Mouse (Mus musculus): ENCODE measurements around the gene Dab1. TPM values are rescaled to one million over a fixed set of nuclear protein-coding genes. Genes with fewer than 3 reads are reported as not detected.

Dab1 gene
- polyA plus RNA-seq (2015; fragmentation: Nextera tagmentation; extraction: Ambion mirVana) = 77.5 and 92.1 TPM in 2 replicates

- peak; percentile 83 for ATAC-seq
- no peaks in the 10 kb centered on the region for H3K9me3 ChIP-seq (ENCODE audit: control insufficient read depth, low read length)
- H3K4me2 ChIP-seq (ENCODE audit: low read length) = peak within 1 kb of the TSS; percentile 64
- H3K27ac ChIP-seq (ENCODE audit: low read depth, low read length) = peak within 1 kb of the TSS; percentile 85
- peaks cover 12% of the 10 kb centered on the region for H3K27me3 ChIP-seq (replicated peaks; ENCODE audit: control insufficient read depth, insufficient read depth, low read length)
- peak within 1 kb of the TSS; percentile 57 for H3K4me3 ChIP-seq (ENCODE audit: low read length)
- no peaks in the 10 kb centered on the region for H3K36me3 ChIP-seq (ENCODE audit: control insufficient read depth, insufficient read depth, low read length)
- H3K4me1 ChIP-seq (ENCODE audit: control insufficient read depth, insufficient read depth, low read depth, low read length) = 0 out of 2 replicates have a peak, but pooled peaks cover 4% of the 10 kb centered on the region
- under 1% methylated on average over 31 of the region's 41 CpGs for WGBS
- H3K9ac ChIP-seq (ENCODE audit: low read depth, low read length) = peak within 1 kb of the TSS; percentile 72
These were observed at the start of gene Dab1 for GRCm38 (mm10) chr4:103619321-103619945. Dab1 (plus strand) TSS chr4:103619359.

GRCm38 (mm10) chr4:103571721-103572352, 47.3 kb upstream of the Dab1 start:
- H3K27ac ChIP-seq (ENCODE audit: low read depth, low read length) = no peak overlapping the region
- no peaks in the 10 kb centered on the region for H3K36me3 ChIP-seq (ENCODE audit: control insufficient read depth, insufficient read depth, low read length)
- 58% methylated on average over 4 of the region's 4 CpGs for WGBS
- H3K27me3 ChIP-seq (replicated peaks; ENCODE audit: control insufficient read depth, insufficient read depth, low read length) = no peaks in the 10 kb centered on the region
- no peaks in the 10 kb centered on the region for H3K9me3 ChIP-seq (ENCODE audit: control insufficient read depth, low read length)
- no peaks in the 10 kb centered on the region for H3K4me1 ChIP-seq (ENCODE audit: control insufficient read depth, insufficient read depth, low read depth, low read length)
- H3K9ac ChIP-seq (ENCODE audit: low read depth, low read length) = no peak overlapping the region
- no peak for ATAC-seq
- H3K4me2 ChIP-seq (ENCODE audit: low read length) = no peak overlapping the region
- H3K4me3 ChIP-seq (ENCODE audit: low read length) = no peak overlapping the region

GRCm38 (mm10) chr4:103575556-103575955, 43.6 kb upstream of the Dab1 start:
- Histone ChIP-seq H3K9me3 (ENCODE audit: control insufficient read depth, low read length) (no peaks in the 10 kb centered on the region), H3K9ac (ENCODE audit: low read depth, low read length) (no peak overlapping the region), H3K27ac (ENCODE audit: low read depth, low read length) (no peak overlapping the region), H3K36me3 (ENCODE audit: control insufficient read depth, insufficient read depth, low read length) (no peaks in the 10 kb centered on the region), H3K4me1 (ENCODE audit: control insufficient read depth, insufficient read depth, low read depth, low read length) (peaks cover 4% of the 10 kb centered on the region; the same call in 1 of the 2 replicates), H3K4me3 (ENCODE audit: low read length) (no peak overlapping the region), H3K4me2 (ENCODE audit: low read length) (no peak overlapping the region), H3K27me3 (replicated peaks; ENCODE audit: control insufficient read depth, insufficient read depth, low read length) (no peaks in the 10 kb centered on the region)
- WGBS = 92% methylated on average over 2 of the region's 2 CpGs
- ATAC-seq = no peak

- Histone ChIP-seq H3K27ac (ENCODE audit: low read depth, low read length) (no peak overlapping the region), H3K9ac (ENCODE audit: low read depth, low read length) (no peak overlapping the region), H3K4me3 (ENCODE audit: low read length) (no peak overlapping the region), H3K27me3 (replicated peaks; ENCODE audit: control insufficient read depth, insufficient read depth, low read length) (no peaks in the 10 kb centered on the region), H3K9me3 (ENCODE audit: control insufficient read depth, low read length) (no peaks in the 10 kb centered on the region), H3K4me2 (ENCODE audit: low read length) (no peak overlapping the region), H3K36me3 (ENCODE audit: control insufficient read depth, insufficient read depth, low read length) (no peaks in the 10 kb centered on the region), H3K4me1 (ENCODE audit: control insufficient read depth, insufficient read depth, low read depth, low read length) (peaks cover 4% of the 10 kb centered on the region; the same call in 1 of the 2 replicates)
- no peak for ATAC-seq
- WGBS = 76% methylated on average over 6 of the region's 6 CpGs
These were observed 42.9 kb upstream of the Dab1 start for GRCm38 (mm10) chr4:103576305-103576704.

GRCm38 (mm10) chr4:103577111-103577815, 41.9 kb upstream of the Dab1 start:
- Histone ChIP-seq H3K27ac (ENCODE audit: low read depth, low read length) (no peak overlapping the region), H3K27me3 (replicated peaks; ENCODE audit: control insufficient read depth, insufficient read depth, low read length) (no peaks in the 10 kb centered on the region), H3K9ac (ENCODE audit: low read depth, low read length) (no peak overlapping the region), H3K4me1 (ENCODE audit: control insufficient read depth, insufficient read depth, low read depth, low read length) (peaks cover 4% of the 10 kb centered on the region; the same call in 1 of the 2 replicates), H3K4me3 (ENCODE audit: low read length) (no peak overlapping the region), H3K36me3 (ENCODE audit: control insufficient read depth, insufficient read depth, low read length) (no peaks in the 10 kb centered on the region), H3K4me2 (ENCODE audit: low read length) (no peak overlapping the region), H3K9me3 (ENCODE audit: control insufficient read depth, low read length) (no peaks in the 10 kb centered on the region)
- ATAC-seq = no peak
- WGBS = 81% methylated on average over 4 of the region's 4 CpGs

GRCm38 (mm10) chr4:103577821-103578220, 41.3 kb upstream of the Dab1 start:
- Histone ChIP-seq H3K4me2 (ENCODE audit: low read length) (no peak overlapping the region), H3K36me3 (ENCODE audit: control insufficient read depth, insufficient read depth, low read length) (no peaks in the 10 kb centered on the region), H3K9me3 (ENCODE audit: control insufficient read depth, low read length) (no peaks in the 10 kb centered on the region), H3K4me3 (ENCODE audit: low read length) (no peak overlapping the region), H3K27me3 (replicated peaks; ENCODE audit: control insufficient read depth, insufficient read depth, low read length) (no peaks in the 10 kb centered on the region), H3K4me1 (ENCODE audit: control insufficient read depth, insufficient read depth, low read depth, low read length) (peaks cover 4% of the 10 kb centered on the region; the same call in 1 of the 2 replicates), H3K27ac (ENCODE audit: low read depth, low read length) (no peak overlapping the region), H3K9ac (ENCODE audit: low read depth, low read length) (no peak overlapping the region)
- 0 out of 2 replicates have a peak, but pooled peaks have one; percentile 20 for ATAC-seq
- WGBS = 70% methylated on average over 7 of the region's 7 CpGs

- no peak overlapping the region for H3K27ac ChIP-seq (ENCODE audit: low read depth, low read length)
- no peak overlapping the region for H3K4me2 ChIP-seq (ENCODE audit: low read length)
- H3K4me1 ChIP-seq (ENCODE audit: control insufficient read depth, insufficient read depth, low read depth, low read length) = peaks cover 4% of the 10 kb centered on the region; the same call in 1 of the 2 replicates
- no peak overlapping the region for H3K9ac ChIP-seq (ENCODE audit: low read depth, low read length)
- no peaks in the 10 kb centered on the region for H3K9me3 ChIP-seq (ENCODE audit: control insufficient read depth, low read length)
- no peak for ATAC-seq
- no peaks in the 10 kb centered on the region for H3K27me3 ChIP-seq (replicated peaks; ENCODE audit: control insufficient read depth, insufficient read depth, low read length)
- WGBS = 88% methylated on average over 9 of the region's 9 CpGs
- no peaks in the 10 kb centered on the region for H3K36me3 ChIP-seq (ENCODE audit: control insufficient read depth, insufficient read depth, low read length)
- no peak overlapping the region for H3K4me3 ChIP-seq (ENCODE audit: low read length)
These were observed 39.1 kb upstream of the Dab1 start for GRCm38 (mm10) chr4:103580021-103580420.

GRCm38 (mm10) chr4:103615011-103615410, 4.1 kb upstream of the Dab1 start:
- Histone ChIP-seq H3K9me3 (ENCODE audit: control insufficient read depth, low read length) (no peaks in the 10 kb centered on the region), H3K27ac (ENCODE audit: low read depth, low read length) (no peak overlapping the region), H3K4me2 (ENCODE audit: low read length) (no peak overlapping the region), H3K4me1 (ENCODE audit: control insufficient read depth, insufficient read depth, low read depth, low read length) (no peaks in the 10 kb centered on the region), H3K27me3 (replicated peaks; ENCODE audit: control insufficient read depth, insufficient read depth, low read length) (peaks cover 11% of the 10 kb centered on the region), H3K9ac (ENCODE audit: low read depth, low read length) (no peak overlapping the region), H3K36me3 (ENCODE audit: control insufficient read depth, insufficient read depth, low read length) (no peaks in the 10 kb centered on the region), H3K4me3 (ENCODE audit: low read length) (no peak overlapping the region)
- WGBS = 89% methylated on average over 3 of the region's 3 CpGs
- ATAC-seq = no peak

- Histone ChIP-seq H3K9me3 (ENCODE audit: control insufficient read depth, low read length) (no peaks in the 10 kb centered on the region), H3K36me3 (ENCODE audit: control insufficient read depth, insufficient read depth, low read length) (no peaks in the 10 kb centered on the region), H3K27ac (ENCODE audit: low read depth, low read length) (peak overlapping the region; percentile 85), H3K4me2 (ENCODE audit: low read length) (peak overlapping the region; percentile 64), H3K9ac (ENCODE audit: low read depth, low read length) (peak overlapping the region; percentile 72), H3K27me3 (replicated peaks; ENCODE audit: control insufficient read depth, insufficient read depth, low read length) (peaks cover 12% of the 10 kb centered on the region), H3K4me3 (ENCODE audit: low read length) (peak overlapping the region; percentile 57), H3K4me1 (ENCODE audit: control insufficient read depth, insufficient read depth, low read depth, low read length) (0 out of 2 replicates have a peak, but pooled peaks cover 4% of the 10 kb centered on the region)
- ATAC-seq = peak; percentile 52
- WGBS = under 1% methylated on average over 28 of the region's 28 CpGs
These were observed 800 bp downstream of the Dab1 start for GRCm38 (mm10) chr4:103619946-103620371.
